Mouse (Mus musculus) heart, adult 9 months (tissue): ENCODE data around the gene Slc9a3.

Experiments used
- DNase-seq, 2 experiments: peaks; one replicate each; pipeline ENCODE4 v3.0.0; 2022; ENCODE audit warnings: low spot score in 2 of 2

The Slc9a3 gene

DNA sequence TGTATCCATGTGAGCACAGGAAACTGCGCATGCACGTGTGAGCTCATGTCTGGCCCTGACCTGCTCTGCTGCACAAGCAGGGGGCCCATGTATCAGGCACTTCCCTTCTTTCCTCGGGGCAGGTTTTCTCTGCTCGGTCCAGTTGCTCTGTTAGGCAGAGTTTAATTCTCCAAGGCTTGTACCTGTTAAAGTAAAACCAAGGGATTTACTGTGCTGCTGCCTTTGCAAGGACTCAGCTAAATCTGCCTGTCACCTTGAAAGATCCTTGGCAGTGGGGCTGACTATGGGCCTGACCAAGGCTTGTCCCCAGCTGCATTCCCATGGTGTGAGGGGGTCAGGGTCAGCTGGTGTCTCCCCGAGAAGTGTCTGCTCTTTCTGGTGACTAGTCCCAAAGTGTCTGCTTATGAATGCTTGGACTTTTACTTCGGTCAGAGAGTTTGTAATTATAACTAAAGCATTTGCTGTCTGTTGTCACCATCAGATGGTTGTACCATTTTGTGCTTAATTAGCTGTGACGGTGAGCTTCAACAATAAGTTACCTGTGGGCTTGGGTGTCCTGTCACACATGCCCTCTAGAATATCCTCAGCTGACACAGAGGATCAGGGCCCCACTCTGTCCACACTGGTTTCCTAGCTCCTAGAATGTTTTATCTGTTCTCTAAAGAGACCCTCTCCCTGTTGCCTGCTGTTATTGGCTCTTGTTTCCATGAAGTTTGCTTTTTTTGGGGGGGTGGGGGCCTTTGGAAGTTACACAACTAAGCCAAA, 23.0 kb downstream of the Slc9a3 start:
- DNase-seq = no peak

DNA sequence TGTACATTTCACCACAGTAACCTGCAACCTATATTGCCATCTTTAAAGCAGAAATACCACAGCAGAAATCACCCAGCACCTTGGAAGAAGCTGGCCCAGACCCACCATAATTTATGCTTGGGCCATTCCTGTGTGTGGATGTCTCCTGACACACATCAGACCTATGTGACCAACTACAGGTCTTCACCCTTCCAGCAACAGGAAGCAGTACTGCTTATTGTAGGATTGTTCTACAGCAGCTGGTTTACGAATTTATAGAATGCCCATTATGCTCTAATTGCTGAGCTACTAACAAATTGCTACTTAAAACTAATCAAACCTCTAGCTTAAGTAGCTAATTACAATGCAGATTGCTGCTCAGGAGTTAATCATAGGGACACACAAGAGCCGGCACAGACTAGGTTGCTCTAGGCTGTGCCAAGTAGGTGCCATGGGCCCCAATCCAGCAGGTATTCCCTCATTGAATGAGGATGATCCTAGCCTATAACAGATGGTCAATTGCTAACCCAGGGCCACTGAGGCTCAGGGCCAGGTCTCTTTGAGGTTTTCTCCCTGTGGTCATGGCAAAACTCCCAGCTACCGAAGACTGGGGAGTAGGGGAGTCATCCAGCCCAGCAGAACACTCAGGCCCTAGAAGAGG, 24.8 kb downstream of the Slc9a3 start:
- no peak for DNase-seq

DNA sequence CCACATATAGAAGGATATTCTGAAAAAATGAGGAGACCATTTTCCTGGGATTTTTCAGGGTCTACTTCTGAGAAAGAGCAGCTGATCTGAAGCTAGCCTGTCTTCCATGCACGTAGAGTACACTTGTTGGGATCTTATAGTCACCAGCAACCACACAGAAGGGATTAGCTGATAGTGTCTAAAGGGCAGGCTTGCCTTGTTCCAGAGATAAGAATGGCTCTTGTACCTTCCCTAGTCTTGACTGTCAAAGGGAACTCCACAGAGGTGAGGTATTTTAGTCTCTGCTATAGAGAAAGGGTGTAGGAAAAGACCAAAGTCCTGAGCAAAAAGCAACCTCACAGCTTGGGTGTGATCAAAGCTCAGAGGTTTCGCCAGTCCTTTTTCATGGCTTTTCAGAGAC, 26.1 kb downstream of the Slc9a3 start:
- DNase-seq = no peak

DNA sequence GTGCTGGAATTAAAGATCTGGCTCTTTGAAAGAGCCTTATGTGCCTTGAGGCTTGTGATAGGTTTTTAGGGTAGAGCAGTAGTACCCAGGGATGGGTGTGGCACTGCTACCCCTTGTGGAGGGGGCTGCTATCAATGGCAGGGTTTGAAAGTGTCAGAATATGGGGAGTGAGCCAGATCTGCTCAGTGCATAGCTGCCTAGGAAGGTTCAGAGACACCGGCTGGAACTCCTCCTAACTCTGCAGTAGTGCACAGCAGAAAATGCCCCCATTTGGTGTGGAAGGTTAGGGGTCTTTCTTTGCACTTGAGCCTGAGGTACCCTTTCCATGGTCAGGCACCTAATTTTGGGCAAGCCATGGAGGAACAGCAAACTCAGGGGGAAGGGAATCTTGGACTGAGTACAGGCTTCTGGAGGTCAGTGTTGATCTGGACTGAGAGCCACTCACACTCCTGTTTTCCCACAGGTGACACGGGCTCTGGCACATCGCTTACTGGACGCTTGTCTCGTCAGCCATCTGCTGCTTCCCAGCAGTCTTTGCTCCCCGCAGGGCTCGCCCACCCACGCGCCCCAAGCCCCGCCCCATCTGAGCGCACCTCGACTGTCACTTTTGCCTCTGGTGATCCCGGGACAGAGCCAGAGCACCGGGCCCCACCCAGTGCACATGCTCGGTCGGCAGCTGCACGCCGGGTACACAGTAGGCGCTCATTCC, 45.2 kb downstream of the Slc9a3 start:
- peak; percentile 18 to 24 for DNase-seq

DNA sequence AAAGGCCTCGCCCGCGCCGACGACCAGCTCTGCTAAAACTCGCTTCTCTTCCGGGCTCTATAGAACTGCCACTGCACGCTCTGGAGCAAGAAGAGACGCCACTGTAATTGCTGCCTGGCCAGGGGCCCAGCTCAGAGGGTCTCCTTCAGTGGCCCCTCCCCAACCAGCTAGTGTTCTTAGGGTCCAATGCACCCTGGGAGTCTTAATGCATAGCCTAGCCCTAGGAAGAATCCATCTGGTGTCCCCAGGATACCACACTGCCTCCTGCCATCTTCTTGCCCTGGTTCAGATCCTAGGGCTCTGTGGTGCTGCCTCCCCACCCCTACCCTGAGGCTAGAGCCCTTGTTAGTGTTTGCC, 45.8 kb downstream of the Slc9a3 start:
- peak; percentile 6 to 12 for DNase-seq

DNA sequence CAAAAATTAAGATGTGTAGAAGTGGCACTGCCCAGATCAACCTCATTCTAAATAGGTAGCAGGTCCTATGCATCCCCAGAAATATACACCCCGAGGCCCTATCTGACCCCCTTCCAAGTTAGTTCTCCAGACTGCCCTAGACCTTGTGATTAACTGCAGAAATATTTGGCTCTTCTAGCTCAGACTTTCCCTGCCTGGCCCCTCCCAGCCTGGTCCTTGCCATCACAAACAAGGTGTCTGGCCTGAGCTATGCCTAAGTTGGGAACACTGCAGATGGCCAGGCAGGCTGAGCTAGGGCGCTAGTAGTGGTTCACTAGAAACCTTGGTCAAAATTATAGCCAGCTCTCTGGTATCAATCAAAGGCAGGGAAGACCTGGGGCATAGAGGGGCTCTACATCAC, 46.2 kb downstream of the Slc9a3 start:
- DNase-seq = peak; percentile 31 to 46

DNA sequence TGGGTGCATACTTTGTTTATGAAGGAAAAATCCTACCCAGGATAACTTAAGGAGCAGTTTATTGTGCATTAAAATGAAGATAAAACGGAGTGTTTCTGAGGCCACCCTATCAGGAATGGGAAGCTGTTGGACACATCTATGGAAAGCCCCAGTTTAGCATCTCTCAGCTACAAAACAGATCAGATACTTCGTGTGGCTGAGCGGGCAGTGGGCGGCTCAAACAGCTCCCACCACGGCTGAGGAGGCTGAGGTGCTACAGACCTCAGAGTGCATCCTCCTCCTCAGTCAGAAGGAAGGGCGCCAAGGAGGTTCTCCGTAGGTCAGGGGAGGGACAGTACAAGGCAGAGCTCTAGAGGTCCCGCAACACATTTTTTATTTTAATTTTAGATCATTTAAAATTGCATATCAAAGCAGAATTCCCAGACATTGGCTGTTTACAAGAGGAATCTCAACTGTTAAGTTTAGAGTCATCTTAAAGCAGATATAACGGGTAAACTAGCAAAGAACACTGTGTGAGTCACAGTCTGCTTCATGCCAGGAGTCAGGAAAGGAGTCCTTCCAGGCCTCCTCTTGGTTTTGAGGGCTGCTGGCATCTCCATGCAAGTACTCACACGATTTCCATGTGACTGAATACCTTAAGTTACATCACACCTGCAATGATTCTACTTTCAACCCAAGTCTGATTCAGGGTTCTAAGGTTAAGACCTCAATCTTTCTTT, 48.3 kb downstream of the Slc9a3 start:
- no peak for DNase-seq

DNA sequence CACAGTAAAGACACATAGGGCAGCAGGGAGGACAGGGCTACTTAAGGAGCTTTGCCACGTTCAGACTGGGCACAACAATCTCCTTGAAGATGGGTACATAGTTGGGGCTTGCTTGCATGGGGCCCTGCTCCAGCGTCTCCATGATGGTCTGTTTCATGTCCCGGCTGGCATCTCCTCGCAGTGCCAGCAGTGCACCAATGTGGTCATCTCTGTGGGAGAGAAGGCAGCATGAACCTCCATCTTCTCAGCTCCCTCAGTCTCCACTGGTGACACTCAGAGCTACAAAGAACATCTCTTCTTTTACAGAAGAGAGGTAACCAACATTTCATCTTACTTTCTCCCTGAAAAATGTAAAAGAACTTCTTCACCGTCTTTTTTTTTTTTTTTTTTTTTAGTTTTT, 50.8 kb downstream of the Slc9a3 start:
- no peak for DNase-seq

DNA sequence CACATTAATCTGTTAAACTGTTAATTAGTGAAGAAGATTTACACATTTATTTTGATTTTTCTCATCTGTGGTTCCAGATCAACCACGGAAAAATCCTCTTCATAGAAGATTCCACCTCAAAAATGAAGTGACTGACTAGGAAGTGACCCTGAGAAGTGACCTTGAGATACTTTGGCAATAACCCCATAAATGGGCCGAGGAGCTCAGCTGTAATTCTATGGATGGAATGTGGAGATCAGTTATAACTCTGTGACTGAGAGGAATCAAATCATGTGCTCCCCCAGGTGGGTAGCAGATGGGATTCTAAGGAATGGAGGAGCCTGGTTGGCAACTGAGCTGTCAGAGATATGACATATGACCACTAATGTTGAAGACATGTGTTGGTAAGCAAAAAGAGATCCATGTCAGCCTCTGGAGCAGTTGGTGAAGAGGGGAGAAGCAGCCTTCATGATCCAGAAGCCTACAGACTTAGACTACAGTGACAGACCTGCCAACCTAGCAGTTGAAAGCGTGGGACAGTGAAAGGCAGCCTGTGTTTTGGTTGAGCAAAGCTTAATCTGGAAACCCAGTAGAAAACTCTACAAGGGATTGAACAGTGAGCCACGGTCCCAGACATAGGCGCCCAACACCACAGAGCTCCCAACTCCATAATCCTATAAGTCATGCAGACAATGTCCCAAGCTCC, 61.9 kb downstream of the Slc9a3 start:
- DNase-seq = no peak

DNA sequence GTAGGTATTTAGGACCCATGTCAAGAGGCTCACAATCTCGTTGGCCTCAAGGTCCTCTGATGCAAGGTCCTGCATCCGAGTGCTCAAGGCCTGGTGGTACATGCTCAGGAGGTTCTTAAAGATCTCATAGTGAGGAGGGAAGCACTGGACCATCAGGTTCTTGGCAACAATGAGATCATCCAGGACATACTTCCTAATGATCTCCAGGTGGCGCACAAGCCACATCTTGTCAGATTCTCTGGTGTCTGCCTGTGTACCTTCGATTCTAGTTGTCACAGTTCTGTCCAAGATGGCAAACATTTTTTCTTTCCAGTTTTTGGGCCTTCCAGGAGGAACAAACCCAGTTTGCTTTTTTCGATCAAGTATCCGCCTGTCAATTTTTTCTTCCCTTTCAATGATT, 71.4 kb downstream of the Slc9a3 start:
- no peak for DNase-seq

DNA sequence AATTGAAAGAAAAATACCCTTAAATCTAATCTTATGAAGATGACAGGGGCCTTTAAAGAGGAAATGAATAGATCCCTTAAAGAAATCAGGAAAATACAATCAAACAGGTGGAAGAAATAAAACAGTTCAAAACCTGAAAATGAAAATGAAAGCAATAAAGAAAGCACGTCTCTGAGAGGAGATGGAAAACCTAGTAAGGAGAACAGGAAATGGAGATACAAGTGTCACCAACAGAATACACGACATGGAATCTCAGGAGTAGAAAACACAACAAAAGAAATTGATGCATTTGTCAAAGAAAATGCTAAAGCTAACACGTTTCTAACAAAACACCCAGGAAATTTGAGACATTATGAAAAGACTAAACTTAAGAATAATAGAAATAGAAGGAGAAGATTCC, 75.2 kb downstream of the Slc9a3 start:
- no peak for DNase-seq

DNA sequence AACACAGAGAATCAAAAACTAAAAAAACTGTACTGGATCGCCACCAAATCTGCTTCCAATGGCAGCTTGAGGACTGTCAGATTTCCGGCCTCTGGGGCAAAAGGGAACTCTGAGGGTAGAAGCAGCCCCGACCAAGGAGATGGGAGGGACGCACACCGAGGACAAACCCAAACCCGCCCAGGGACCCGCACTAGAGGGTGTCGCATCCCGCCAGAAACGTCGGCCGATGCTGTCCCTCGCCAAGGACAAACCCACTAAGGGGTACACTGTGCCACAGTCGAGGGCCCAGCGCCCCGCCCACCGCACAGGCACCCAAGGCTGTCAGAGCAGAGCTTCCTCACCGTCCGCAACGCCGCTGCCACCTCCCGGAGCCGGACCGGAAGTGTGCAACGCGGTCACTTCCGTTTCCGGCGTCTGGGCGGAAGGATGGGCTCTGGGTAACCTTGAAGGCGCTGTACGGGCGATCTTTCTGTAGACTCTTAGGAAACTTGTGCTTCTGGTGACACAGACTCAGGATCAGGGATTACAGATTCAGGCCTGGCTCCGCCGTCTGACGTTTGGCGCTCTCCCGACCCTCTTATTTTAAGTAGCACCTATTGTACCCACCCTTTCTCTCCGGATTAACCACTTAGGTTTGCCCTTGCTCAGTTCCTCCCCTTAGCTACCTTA, 87.2 kb downstream of the Slc9a3 start, which contains the start of gene Exoc3:
Gene Exoc3, minus strand, starts transcription at position 416 of the 669 bp plus-strand sequence.
- DNase-seq = peak; percentile 89 to 92

DNA sequence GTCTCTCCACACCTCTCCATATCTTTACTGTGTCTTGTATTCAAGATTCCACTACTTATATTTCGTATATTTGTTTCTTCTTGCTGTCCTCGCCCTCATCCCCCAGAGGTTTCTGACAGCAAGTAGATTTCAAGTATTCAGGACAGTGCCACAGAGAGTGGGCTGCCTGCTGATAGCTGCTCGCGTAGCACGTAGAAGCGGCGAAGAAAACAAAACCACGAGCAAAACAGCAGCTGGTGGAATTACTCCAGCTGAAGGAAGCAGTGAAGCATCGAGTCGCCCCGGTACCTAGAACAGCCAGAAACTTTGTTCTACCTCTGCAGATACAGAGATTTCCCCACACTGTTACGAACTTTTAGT, 87.7 kb downstream of the Slc9a3 start:
- DNase-seq = no peak

DNA sequence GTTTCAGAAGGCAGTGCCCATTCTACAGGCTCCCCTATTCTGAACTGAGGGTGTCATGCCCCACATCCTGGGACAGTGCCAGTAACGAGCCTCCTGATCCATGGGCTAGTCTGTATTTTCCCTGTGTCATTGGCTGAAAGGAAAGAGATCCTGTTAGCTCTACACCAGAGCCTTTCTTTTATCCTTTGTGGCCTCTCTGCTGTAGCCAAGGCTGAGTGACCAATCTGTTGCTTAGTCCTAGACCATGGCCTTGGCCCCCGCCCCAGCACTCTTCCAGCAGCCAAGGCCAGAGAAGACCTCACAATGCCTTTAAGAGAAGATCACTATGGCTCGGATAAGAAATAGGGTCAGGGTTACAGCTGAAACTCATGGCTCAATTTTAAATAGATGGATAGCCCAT, 97.2 kb downstream of the Slc9a3 start:
- DNase-seq = no peak
